Mouse (Mus musculus): ENCODE measurements around the gene Car10. TPM values are rescaled to one million over a fixed set of nuclear protein-coding genes. Genes with fewer than 3 reads are reported as not detected.

Gene Car10
- polyA plus RNA-seq, 1 experiment from 2014 or later, result 0.13 TPM

GRCm38 (mm10) chr11:93587788-93588187 is 490.0 kb downstream of the Car10 start:
- Histone ChIP-seq H3K9ac (ENCODE audit: low read length) (no peak overlapping the region), H3K27me3 (ENCODE audit: control insufficient read depth, insufficient read depth, low read length) (no peaks in the 10 kb centered on the region), H3K4me1 (ENCODE audit: control insufficient read depth, insufficient read depth, low read length) (no peaks in the 10 kb centered on the region), H3K4me2 (ENCODE audit: low read depth, low read length) (no peak overlapping the region), H3K4me3 (replicated peaks; ENCODE audit: low read length) (no peak overlapping the region), H3K9me3 (replicated peaks; ENCODE audit: control insufficient read depth, low read length) (no peaks in the 10 kb centered on the region), H3K27ac (ENCODE audit: low read length) (no peak overlapping the region), H3K36me3 (ENCODE audit: control insufficient read depth, insufficient read depth, low read length) (no peaks in the 10 kb centered on the region)
- WGBS, result 77% methylated on average over 4 of the region's 4 CpGs
- no peak for ATAC-seq (ENCODE audit: insufficient read depth, low FRiP score)

DNA sequence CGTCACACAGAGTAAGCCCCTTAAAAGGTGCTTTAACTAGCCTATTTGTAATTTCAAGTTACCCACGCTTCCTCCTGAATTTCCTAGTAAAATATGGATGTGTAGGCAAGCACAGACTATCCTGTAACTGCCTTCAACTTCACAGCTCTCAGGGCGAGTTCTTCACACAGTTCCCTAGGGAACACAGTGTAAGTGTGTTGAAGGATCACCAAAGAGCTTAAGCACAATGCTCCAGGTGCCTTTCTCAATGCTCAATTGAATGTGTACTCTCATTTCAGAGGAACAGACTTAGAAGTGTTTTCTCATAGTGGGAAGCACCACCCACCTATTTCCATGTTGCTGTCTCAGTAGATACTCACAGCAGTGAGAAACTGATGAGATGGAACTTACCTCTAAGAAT is 492.8 kb downstream of the Car10 start:
- Histone ChIP-seq H3K9ac (ENCODE audit: low read length) (no peak overlapping the region), H3K27ac (ENCODE audit: low read length) (no peak overlapping the region), H3K36me3 (ENCODE audit: control insufficient read depth, insufficient read depth, low read length) (no peaks in the 10 kb centered on the region), H3K4me1 (ENCODE audit: control insufficient read depth, insufficient read depth, low read length) (no peaks in the 10 kb centered on the region), H3K9me3 (replicated peaks; ENCODE audit: control insufficient read depth, low read length) (no peaks in the 10 kb centered on the region), H3K4me2 (ENCODE audit: low read depth, low read length) (no peak overlapping the region), H3K27me3 (ENCODE audit: control insufficient read depth, insufficient read depth, low read length) (no peaks in the 10 kb centered on the region), H3K4me3 (replicated peaks; ENCODE audit: low read length) (no peak overlapping the region)
- WGBS, result 76% methylated on average over 3 of the region's 3 CpGs
- no peak for ATAC-seq (ENCODE audit: insufficient read depth, low FRiP score)

- 16% methylated on average over 2 of the region's 2 CpGs for WGBS
- Histone ChIP-seq H3K27me3 (ENCODE audit: control insufficient read depth, insufficient read depth, low read length) (no peaks in the 10 kb centered on the region), H3K4me3 (replicated peaks; ENCODE audit: low read length) (no peak overlapping the region), H3K4me2 (ENCODE audit: low read depth, low read length) (no peak overlapping the region), H3K36me3 (ENCODE audit: control insufficient read depth, insufficient read depth, low read length) (no peaks in the 10 kb centered on the region), H3K4me1 (ENCODE audit: control insufficient read depth, insufficient read depth, low read length) (no peaks in the 10 kb centered on the region), H3K27ac (ENCODE audit: low read length) (no peak overlapping the region), H3K9me3 (replicated peaks; ENCODE audit: control insufficient read depth, low read length) (no peaks in the 10 kb centered on the region), H3K9ac (ENCODE audit: low read length) (no peak overlapping the region)
- no peak for ATAC-seq (ENCODE audit: insufficient read depth, low FRiP score)
Observed at GRCm38 (mm10) chr11:93594033-93594432, 496.2 kb downstream of the Car10 start.

DNA sequence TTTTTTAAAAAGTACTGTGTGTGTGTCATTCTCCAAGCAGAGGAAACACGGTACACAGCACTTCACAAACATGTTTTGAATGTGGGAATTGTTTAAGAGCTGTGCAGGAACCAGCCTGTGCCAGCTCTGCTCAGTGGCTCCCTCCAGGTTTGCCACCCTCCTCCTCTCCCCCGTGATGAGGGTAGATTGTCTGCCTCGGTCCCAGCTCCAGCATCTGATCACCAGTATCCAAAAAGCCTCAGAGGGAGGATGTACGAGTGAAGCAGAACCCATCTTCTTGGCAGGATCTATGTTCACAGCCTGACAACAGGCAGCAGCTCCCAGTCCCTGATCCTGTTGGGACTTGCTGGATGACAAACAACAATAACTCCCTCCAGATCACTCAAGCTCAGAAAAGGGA is 500.3 kb downstream of the Car10 start:
- H3K9ac ChIP-seq (ENCODE audit: low read length), result no peak overlapping the region
- H3K27ac ChIP-seq (ENCODE audit: low read length), result no peak overlapping the region
- H3K9me3 ChIP-seq (replicated peaks; ENCODE audit: control insufficient read depth, low read length), result no peaks in the 10 kb centered on the region
- no peaks in the 10 kb centered on the region for H3K36me3 ChIP-seq (ENCODE audit: control insufficient read depth, insufficient read depth, low read length)
- no peaks in the 10 kb centered on the region for H3K4me1 ChIP-seq (ENCODE audit: control insufficient read depth, insufficient read depth, low read length)
- no peak overlapping the region for H3K4me3 ChIP-seq (replicated peaks; ENCODE audit: low read length)
- H3K4me2 ChIP-seq (ENCODE audit: low read depth, low read length), result no peak overlapping the region
- 62% methylated on average over 4 of the region's 4 CpGs for WGBS
- ATAC-seq (ENCODE audit: insufficient read depth, low FRiP score), result no peak
- no peaks in the 10 kb centered on the region for H3K27me3 ChIP-seq (ENCODE audit: control insufficient read depth, insufficient read depth, low read length)

DNA sequence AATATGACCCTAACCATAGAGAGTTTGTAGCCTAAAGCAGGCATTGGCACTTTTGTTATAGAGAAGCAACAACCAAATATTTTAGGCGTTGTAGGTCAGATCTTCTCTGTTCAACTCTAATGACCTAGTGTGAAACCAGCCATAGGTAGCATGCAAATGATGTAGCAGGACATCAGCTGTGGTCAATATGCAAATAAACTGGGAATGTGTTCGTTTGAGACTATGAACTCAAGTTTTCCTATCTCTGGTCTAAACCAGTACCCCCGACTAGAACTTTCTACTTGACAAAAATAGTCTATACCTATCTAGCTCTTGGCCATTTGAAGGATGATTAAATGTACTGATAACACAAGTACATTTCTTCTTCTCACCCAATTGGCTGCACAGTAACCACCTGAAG is 501.9 kb downstream of the Car10 start:
- no peak overlapping the region for H3K9ac ChIP-seq (ENCODE audit: low read length)
- H3K4me1 ChIP-seq (ENCODE audit: control insufficient read depth, insufficient read depth, low read length), result no peaks in the 10 kb centered on the region
- WGBS, result 80% methylated on average over 3 of the region's 3 CpGs
- no peak overlapping the region for H3K4me2 ChIP-seq (ENCODE audit: low read depth, low read length)
- H3K4me3 ChIP-seq (replicated peaks; ENCODE audit: low read length), result no peak overlapping the region
- H3K36me3 ChIP-seq (ENCODE audit: control insufficient read depth, insufficient read depth, low read length), result no peaks in the 10 kb centered on the region
- no peak overlapping the region for H3K27ac ChIP-seq (ENCODE audit: low read length)
- no peaks in the 10 kb centered on the region for H3K27me3 ChIP-seq (ENCODE audit: control insufficient read depth, insufficient read depth, low read length)
- ATAC-seq (ENCODE audit: insufficient read depth, low FRiP score), result no peak
- no peaks in the 10 kb centered on the region for H3K9me3 ChIP-seq (replicated peaks; ENCODE audit: control insufficient read depth, low read length)

GRCm38 (mm10) chr11:93603575-93603974 is 505.7 kb downstream of the Car10 start:
- Histone ChIP-seq H3K9ac (ENCODE audit: low read length) (no peak overlapping the region), H3K9me3 (replicated peaks; ENCODE audit: control insufficient read depth, low read length) (no peaks in the 10 kb centered on the region), H3K4me1 (ENCODE audit: control insufficient read depth, insufficient read depth, low read length) (no peaks in the 10 kb centered on the region), H3K4me3 (replicated peaks; ENCODE audit: low read length) (no peak overlapping the region), H3K27me3 (ENCODE audit: control insufficient read depth, insufficient read depth, low read length) (no peaks in the 10 kb centered on the region), H3K36me3 (ENCODE audit: control insufficient read depth, insufficient read depth, low read length) (no peaks in the 10 kb centered on the region), H3K27ac (ENCODE audit: low read length) (no peak overlapping the region), H3K4me2 (ENCODE audit: low read depth, low read length) (no peak overlapping the region)
- no peak for ATAC-seq (ENCODE audit: insufficient read depth, low FRiP score)
- 56% methylated on average over 1 of the region's 1 CpGs for WGBS

DNA sequence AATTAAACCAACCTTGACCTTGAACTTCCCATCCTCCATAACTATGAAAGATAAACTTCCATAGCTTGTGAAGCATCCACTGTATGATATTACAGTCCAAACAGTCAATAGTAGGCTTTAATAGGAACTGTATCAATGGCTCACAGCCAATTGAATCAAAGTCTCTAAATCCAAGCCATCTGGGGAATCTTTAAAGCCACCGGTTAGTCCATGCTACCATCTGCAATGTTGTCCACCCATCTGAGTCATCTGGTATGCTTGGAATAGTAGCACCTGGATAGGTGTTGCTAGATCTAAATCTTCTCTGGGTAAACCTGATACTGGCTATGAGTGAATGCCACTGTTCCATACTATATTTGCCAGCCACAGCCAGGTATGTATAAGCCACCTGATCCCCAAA is 509.3 kb downstream of the Car10 start:
- Histone ChIP-seq H3K4me2 (ENCODE audit: low read depth, low read length) (no peak overlapping the region), H3K27me3 (ENCODE audit: control insufficient read depth, insufficient read depth, low read length) (no peaks in the 10 kb centered on the region), H3K4me3 (replicated peaks; ENCODE audit: low read length) (no peak overlapping the region), H3K4me1 (ENCODE audit: control insufficient read depth, insufficient read depth, low read length) (no peaks in the 10 kb centered on the region), H3K9ac (ENCODE audit: low read length) (no peak overlapping the region), H3K36me3 (ENCODE audit: control insufficient read depth, insufficient read depth, low read length) (no peaks in the 10 kb centered on the region), H3K9me3 (replicated peaks; ENCODE audit: control insufficient read depth, low read length) (no peaks in the 10 kb centered on the region), H3K27ac (ENCODE audit: low read length) (no peak overlapping the region)
- ATAC-seq (ENCODE audit: insufficient read depth, low FRiP score), result no peak
- 80% methylated on average over 1 of the region's 1 CpGs for WGBS

- 62% methylated on average over 7 of the region's 7 CpGs for WGBS
- no peak overlapping the region for H3K27ac ChIP-seq (ENCODE audit: low read length)
- no peak for ATAC-seq (ENCODE audit: insufficient read depth, low FRiP score)
- no peaks in the 10 kb centered on the region for H3K27me3 ChIP-seq (ENCODE audit: control insufficient read depth, insufficient read depth, low read length)
- H3K9me3 ChIP-seq (replicated peaks; ENCODE audit: control insufficient read depth, low read length), result no peaks in the 10 kb centered on the region
- H3K4me2 ChIP-seq (ENCODE audit: low read depth, low read length), result no peak overlapping the region
- H3K9ac ChIP-seq (ENCODE audit: low read length), result no peak overlapping the region
- H3K4me3 ChIP-seq (replicated peaks; ENCODE audit: low read length), result no peak overlapping the region
- H3K4me1 ChIP-seq (ENCODE audit: control insufficient read depth, insufficient read depth, low read length), result no peaks in the 10 kb centered on the region
- H3K36me3 ChIP-seq (ENCODE audit: control insufficient read depth, insufficient read depth, low read length), result no peaks in the 10 kb centered on the region
Observed at GRCm38 (mm10) chr11:93608716-93609115, 510.9 kb downstream of the Car10 start.

- no peaks in the 10 kb centered on the region for H3K9me3 ChIP-seq (replicated peaks; ENCODE audit: control insufficient read depth, low read length)
- H3K4me2 ChIP-seq (ENCODE audit: low read depth, low read length), result no peak overlapping the region
- no peaks in the 10 kb centered on the region for H3K4me1 ChIP-seq (ENCODE audit: control insufficient read depth, insufficient read depth, low read length)
- H3K27ac ChIP-seq (ENCODE audit: low read length), result no peak overlapping the region
- no peak overlapping the region for H3K9ac ChIP-seq (ENCODE audit: low read length)
- no peak for ATAC-seq (ENCODE audit: insufficient read depth, low FRiP score)
- WGBS, result 73% methylated on average over 4 of the region's 4 CpGs
- H3K4me3 ChIP-seq (replicated peaks; ENCODE audit: low read length), result no peak overlapping the region
- H3K36me3 ChIP-seq (ENCODE audit: control insufficient read depth, insufficient read depth, low read length), result no peaks in the 10 kb centered on the region
- no peaks in the 10 kb centered on the region for H3K27me3 ChIP-seq (ENCODE audit: control insufficient read depth, insufficient read depth, low read length)
Observed at GRCm38 (mm10) chr11:93612071-93612470, 514.2 kb downstream of the Car10 start.

DNA sequence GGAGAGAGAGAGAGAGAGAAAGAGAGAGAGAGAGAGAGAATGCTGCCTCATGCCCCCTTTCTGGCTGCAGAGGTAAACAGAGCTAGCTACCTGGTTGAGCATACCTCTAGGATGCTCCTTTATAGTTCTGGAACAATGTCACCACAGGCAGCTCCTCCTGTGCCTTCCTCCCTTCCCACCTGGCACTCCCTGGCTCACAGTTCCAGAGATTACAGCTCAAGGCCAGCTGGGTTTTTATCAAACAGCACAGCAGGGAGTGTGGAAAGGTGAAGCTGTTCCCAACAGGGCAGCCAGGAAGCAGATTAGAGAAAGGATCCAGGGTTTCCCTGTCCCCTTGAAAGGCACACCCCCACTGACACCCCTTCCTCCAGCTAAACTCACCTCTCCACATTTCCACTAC is 517.0 kb downstream of the Car10 start:
- no peak for ATAC-seq (ENCODE audit: insufficient read depth, low FRiP score)
- Histone ChIP-seq H3K4me2 (ENCODE audit: low read depth, low read length) (no peak overlapping the region), H3K27me3 (ENCODE audit: control insufficient read depth, insufficient read depth, low read length) (no peaks in the 10 kb centered on the region), H3K4me1 (ENCODE audit: control insufficient read depth, insufficient read depth, low read length) (no peaks in the 10 kb centered on the region), H3K9me3 (replicated peaks; ENCODE audit: control insufficient read depth, low read length) (no peaks in the 10 kb centered on the region), H3K4me3 (replicated peaks; ENCODE audit: low read length) (no peak overlapping the region), H3K36me3 (ENCODE audit: control insufficient read depth, insufficient read depth, low read length) (no peaks in the 10 kb centered on the region), H3K27ac (ENCODE audit: low read length) (no peak overlapping the region), H3K9ac (ENCODE audit: low read length) (no peak overlapping the region)

Measured in stomach, embryonic 16.5 days (tissue).